Mouse (Mus musculus) heart, embryonic 13.5 days (tissue): ENCODE measurements around the gene Olfr444. TPM values are rescaled to one million over a fixed set of nuclear protein-coding genes. Genes with fewer than 3 reads are reported as not detected.

ENCODE experiments used
- ATAC-seq: fragments of 200-750 bp; cut with Nextera tagmentation; 2 replicates; pipeline ENCODE4 v1.8.0; 2017; ENCODE audit warnings: moderate TSS enrichment; ENCODE audit not compliant: insufficient number of reproducible peaks, low FRiP score, low TSS enrichment; ENCODE audit errors: extremely low read depth
- H3K27ac ChIP-seq: fragments of 300-500 bp; sonication (generic); replicated peaks from 2 replicates; pipeline ENCODE4 v1.5.1; 2015; ENCODE audit warnings: moderate library complexity, mild to moderate bottlenecking, inconsistent platforms
- H3K27me3 ChIP-seq: fragments of 300-500 bp; sonication (generic); replicated peaks from 2 replicates; pipeline ENCODE4 v1.6.1; 2015; ENCODE audit warnings: mild to moderate bottlenecking, inconsistent platforms
- H3K36me3 ChIP-seq: fragments of 300-500 bp; sonication (generic); 2 replicates; pipeline ENCODE4 v1.6.1; 2015; ENCODE audit warnings: mild to moderate bottlenecking, inconsistent platforms
- H3K4me1 ChIP-seq: fragments of 300-500 bp; sonication (generic); 2 replicates; pipeline ENCODE4 v1.6.1; 2015; ENCODE audit warnings: inconsistent platforms
- H3K4me2 ChIP-seq: fragments of 300-500 bp; sonication (generic); 2 replicates; pipeline ENCODE4 v1.6.1; 2015; ENCODE audit warnings: inconsistent platforms, mild to moderate bottlenecking, moderate library complexity
- H3K4me3 ChIP-seq: fragments of 300-500 bp; sonication (generic); 2 replicates; pipeline ENCODE4 v1.5.1; 2015; ENCODE audit warnings: moderate library complexity, mild to moderate bottlenecking, inconsistent platforms
- H3K9ac ChIP-seq: fragments of 300-500 bp; sonication (generic); 2 replicates; pipeline ENCODE4 v1.6.1; 2015; ENCODE audit warnings: inconsistent platforms, mild to moderate bottlenecking, moderate library complexity
- H3K9me3 ChIP-seq: fragments of 300-500 bp; sonication (generic); 2 replicates; pipeline ENCODE4 v1.6.1; 2016; ENCODE audit warnings: inconsistent platforms
- WGBS: fragments of 180-500 bp; shearing (Covaris S2); methylation state at CpG from one replicate; pipeline ENCODE4 v1.1.7; 2015; ENCODE audit warnings: mixed read lengths; 5-methylcytosine and 5-hydroxymethylcytosine counted together
- polyA plus RNA-seq: library from polyadenylated mRNA; unstranded; fragments of >200 nt; fragmentation: Nextera tagmentation; extraction: Ambion mirVana; gene quantifications from 2 replicates; pipeline ENCODE4 v1.2.1, GENCODE M21; 2015

Gene Olfr444
- not detected in 2 replicates for polyA plus RNA-seq

DNA sequence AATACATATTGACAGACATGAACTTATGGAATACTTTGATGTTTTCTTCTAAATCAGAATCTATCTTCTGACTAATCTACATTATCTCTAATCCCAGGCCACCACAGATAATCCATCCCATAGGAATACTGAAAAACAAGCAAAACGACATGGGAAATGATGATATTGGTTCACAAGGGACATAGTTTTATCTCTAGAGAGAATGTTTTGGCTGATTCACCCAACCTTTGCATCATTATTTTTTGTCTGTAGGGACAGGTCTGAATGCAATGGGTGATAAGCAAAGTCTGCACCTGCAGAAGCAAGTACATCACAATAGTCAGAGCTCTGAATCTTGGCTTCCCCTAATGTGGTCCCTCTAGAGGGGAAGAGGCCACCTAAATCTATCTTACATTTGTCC lies at the start of gene Olfr444:
Gene Olfr444 (plus strand): TSS at position 301 of the 400 bp plus-strand sequence.
- 59% methylated on average over 1 of the region's 1 CpGs for WGBS
- ATAC-seq: no peak

DNA sequence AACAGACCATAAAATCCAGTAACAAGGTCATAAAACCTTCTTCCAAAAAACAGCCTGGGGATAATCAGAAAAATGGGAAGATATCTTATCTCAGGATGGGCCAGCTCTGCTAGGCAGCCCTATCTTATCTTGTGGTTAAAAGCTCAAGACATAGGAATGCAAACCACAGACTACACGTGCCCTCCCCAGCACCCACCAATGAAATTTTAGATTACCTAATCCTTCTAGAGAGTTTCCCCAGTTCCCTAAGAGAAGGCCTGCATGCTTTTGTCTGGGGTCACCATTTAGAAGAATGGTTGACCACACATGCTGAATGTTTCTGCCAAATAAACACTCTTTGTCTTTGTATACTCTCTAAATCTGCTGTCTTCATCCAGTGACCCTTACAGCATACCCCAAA lies 48.5 kb upstream of the Olfr444 start:
- Histone ChIP-seq H3K27ac (no peak overlapping the region), H3K27me3 (no peaks in the 10 kb centered on the region), H3K36me3 (no peaks in the 10 kb centered on the region), H3K9me3 (no peaks in the 10 kb centered on the region), H3K9ac (no peak overlapping the region), H3K4me1 (no peaks in the 10 kb centered on the region), H3K4me2 (no peak overlapping the region), H3K4me3 (no peak overlapping the region)
- ATAC-seq: no peak
- 0% methylated on average over 1 of the region's 1 CpGs for WGBS

More for the DNA sequence above, at the start of gene Olfr444:
- Histone ChIP-seq H3K27me3 (no peaks in the 10 kb centered on the region), H3K4me1 (no peaks in the 10 kb centered on the region), H3K9ac (no peak within 1 kb of the TSS), H3K36me3 (no peaks in the 10 kb centered on the region), H3K27ac (no peak within 1 kb of the TSS), H3K4me2 (no peak within 1 kb of the TSS), H3K4me3 (no peak within 1 kb of the TSS), H3K9me3 (no peaks in the 10 kb centered on the region; the same call in 1 of the 2 replicates)

DNA sequence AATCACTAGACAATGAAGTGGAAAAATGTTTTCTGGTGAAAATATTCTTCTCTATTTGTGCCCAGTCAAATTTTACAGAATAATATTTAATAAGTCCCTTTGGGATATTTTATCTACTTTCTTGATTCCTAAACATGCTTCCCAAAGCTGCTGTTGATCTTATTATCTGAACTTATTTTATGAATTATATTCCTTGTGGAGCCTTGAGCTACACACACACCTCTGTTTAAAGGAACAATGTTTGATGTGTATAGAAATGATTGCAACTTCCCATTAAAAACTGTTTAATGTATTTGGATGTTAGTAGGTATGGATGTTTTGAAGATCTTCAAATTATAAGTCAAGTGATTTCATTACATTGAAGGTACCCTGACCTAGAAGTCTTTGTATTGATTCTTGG lies 40.3 kb upstream of the Olfr444 start, which contains the start of gene Olfr447:
Gene Olfr447 (plus strand): TSS at position 301 of the 400 bp plus-strand sequence.
- ATAC-seq: no peak
- Histone ChIP-seq H3K27me3 (no peaks in the 10 kb centered on the region), H3K4me2 (no peak within 1 kb of the TSS), H3K9ac (no peak within 1 kb of the TSS), H3K4me1 (no peaks in the 10 kb centered on the region), H3K27ac (no peak within 1 kb of the TSS), H3K36me3 (no peaks in the 10 kb centered on the region), H3K4me3 (no peak within 1 kb of the TSS), H3K9me3 (no peaks in the 10 kb centered on the region)

DNA sequence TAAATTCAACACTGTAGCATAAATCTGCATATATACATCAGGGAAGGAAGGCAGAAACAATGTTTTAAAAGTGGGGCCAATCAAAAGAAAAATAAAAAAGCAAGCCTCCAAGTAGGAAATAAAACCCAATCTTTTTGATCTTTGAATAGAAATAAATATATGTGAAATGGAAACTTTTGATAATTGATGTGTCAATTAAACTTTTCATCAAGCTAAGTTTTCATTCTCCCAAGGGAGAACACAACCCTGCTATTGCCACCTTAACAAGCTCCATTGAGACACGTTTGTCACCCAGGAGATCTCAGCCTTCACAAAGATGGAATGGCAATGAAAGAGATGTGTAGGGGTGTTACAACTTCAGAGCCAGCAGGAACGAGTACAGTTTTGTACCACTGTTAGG lies 27.8 kb upstream of the Olfr444 start, which contains the start of gene Olfr446:
Gene Olfr446 (plus strand): TSS at position 301 of the 400 bp plus-strand sequence.
- no peaks in the 10 kb centered on the region for H3K9me3 ChIP-seq
- no peak within 1 kb of the TSS for H3K27ac ChIP-seq
- no peaks in the 10 kb centered on the region for H3K4me1 ChIP-seq
- WGBS: 40% methylated on average over 2 of the region's 2 CpGs
- no peak within 1 kb of the TSS for H3K4me3 ChIP-seq
- H3K27me3 ChIP-seq: no peaks in the 10 kb centered on the region
- H3K9ac ChIP-seq: no peak within 1 kb of the TSS
- ATAC-seq: no peak
- H3K4me2 ChIP-seq: no peak within 1 kb of the TSS
- no peaks in the 10 kb centered on the region for H3K36me3 ChIP-seq

DNA sequence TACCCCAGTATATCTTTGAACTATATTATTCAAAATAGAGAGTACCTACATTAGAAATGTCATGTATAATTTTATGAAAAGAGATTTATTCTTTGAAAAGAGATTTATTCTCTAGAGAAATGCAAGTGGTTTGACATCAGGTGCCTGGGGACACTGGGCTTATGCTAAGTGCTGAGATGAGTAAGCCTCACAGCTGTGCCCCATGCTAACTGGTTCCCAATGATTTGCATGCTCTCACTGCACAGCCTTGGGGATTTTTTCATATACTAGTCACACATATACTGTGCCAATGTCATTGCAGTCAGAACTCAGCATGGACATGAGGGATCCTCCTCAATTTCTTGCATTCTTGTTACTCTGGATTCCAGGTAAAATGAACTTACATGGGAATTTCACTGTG lies 31.5 kb downstream of the Olfr444 start:
- H3K27me3 ChIP-seq: no peaks in the 10 kb centered on the region
- no peak overlapping the region for H3K9ac ChIP-seq
- no peaks in the 10 kb centered on the region for H3K36me3 ChIP-seq
- no peaks in the 10 kb centered on the region for H3K9me3 ChIP-seq
- no peak overlapping the region for H3K27ac ChIP-seq
- H3K4me1 ChIP-seq: no peaks in the 10 kb centered on the region
- ATAC-seq: no peak
- no peak overlapping the region for H3K4me3 ChIP-seq
- no peak overlapping the region for H3K4me2 ChIP-seq

Other genes with a start within 250 kb of the Olfr444 start
- 47.9 and 52.2 TPM in 2 replicates for gene Tcaf1, start 239.0 kb upstream of the Olfr444 start, polyA plus RNA-seq
- gene Olfr453, start 209.7 kb upstream of the Olfr444 start, polyA plus RNA-seq: not detected in 2 replicates
- gene Olfr38, start 192.7 kb upstream of the Olfr444 start, polyA plus RNA-seq: not detected in 2 replicates
- gene Olfr452, start 164.0 kb upstream of the Olfr444 start, polyA plus RNA-seq: not detected in 2 replicates
- gene Olfr450, start 137.1 kb upstream of the Olfr444 start, polyA plus RNA-seq: not detected in 2 replicates
- gene Olfr449, start 114.7 kb upstream of the Olfr444 start, polyA plus RNA-seq: not detected in 2 replicates
- not detected in 2 replicates for gene Olfr448, start 58.6 kb upstream of the Olfr444 start, polyA plus RNA-seq
- gene Olfr447, start 40.2 kb upstream of the Olfr444 start, polyA plus RNA-seq: not detected in 2 replicates
- gene Olfr446, start 27.7 kb upstream of the Olfr444 start, polyA plus RNA-seq: not detected in 2 replicates
- not detected in 2 replicates for gene Olfr441, start 157.3 kb downstream of the Olfr444 start, polyA plus RNA-seq
- gene Olfr237-ps1, start 197.5 kb downstream of the Olfr444 start, polyA plus RNA-seq: not detected in 2 replicates
- gene Olfr437, start 214.2 kb downstream of the Olfr444 start, polyA plus RNA-seq: not detected in 2 replicates
- not detected in 2 replicates for gene Olfr13, start 223.1 kb downstream of the Olfr444 start, polyA plus RNA-seq
- gene Olfr435, start 248.1 kb downstream of the Olfr444 start, polyA plus RNA-seq: not detected in 2 replicates